Mouse (Mus musculus) cerebellum, adult 2 months (tissue): ENCODE measurements around the gene Dtx4. TPM values are rescaled to one million over a fixed set of nuclear protein-coding genes. Genes with fewer than 3 reads are reported as not detected.
A peak's percentile ranks its signal among the peaks of the same experiment; 100 is the strongest.
"Not testable (repeated sequence)": the region's sequence is repeated elsewhere in the genome, so short reads cannot be mapped to it uniquely, and the experiment has no call there.

Experiments used
- DNase-seq, 2 experiments: peaks; one replicate each; pipeline ENCODE4 v3.0.0; 2021
- H3K27ac ChIP-seq: fragments of 200-500 bp; 2 replicates; pipeline ENCODE4 v1.5.1; 2012; ENCODE audit warnings: low read length, control low read depth, inconsistent platforms; ENCODE audit not compliant: insufficient read depth
- H3K27me3 ChIP-seq: fragments of 200-500 bp; 2 replicates; pipeline ENCODE4 v1.6.1; 2012; ENCODE audit warnings: inconsistent platforms, mild to moderate bottlenecking, low read length, moderate library complexity; ENCODE audit not compliant: control insufficient read depth, insufficient read depth
- H3K4me1 ChIP-seq: fragments of 200-500 bp; 2 replicates; pipeline ENCODE4 v1.6.1; 2011; ENCODE audit warnings: low read length; ENCODE audit not compliant: control insufficient read depth, insufficient read depth
- H3K4me3 ChIP-seq: fragments of 200-500 bp; replicated peaks from 2 replicates; pipeline ENCODE3; 2011; ENCODE audit warnings: mild to moderate bottlenecking, low read depth, low read length, control low read depth; ENCODE audit not compliant: insufficient read depth
- CTCF ChIP-seq: fragments of 200-500 bp; IDR thresholded peaks from 2 replicates; pipeline ENCODE4 v1.5.1; 2011; ENCODE audit warnings: low read depth, mild to moderate bottlenecking, control low read depth, low read length, moderate library complexity, borderline replicate concordance; ENCODE audit not compliant: insufficient read depth
- POLR2A ChIP-seq: fragments of 200-500 bp; IDR thresholded peaks from 2 replicates; pipeline ENCODE4 v1.6.1; 2011; ENCODE audit warnings: low read length, control low read depth, borderline replicate concordance; ENCODE audit not compliant: insufficient read depth
- WGBS: fragments of 180-500 bp; shearing (Covaris S2); methylation state at CpG from one replicate; pipeline ENCODE4 v1.1.7; 2018; 5-methylcytosine and 5-hydroxymethylcytosine counted together
- polyA plus RNA-seq: library from polyadenylated mRNA; depleted of rRNA; stranded (reverse); fragments of >200 nt; gene quantifications from 2 replicates; pipeline ENCODE4 v1.2.3, GENCODE M21; 2012; rRNA removed

Gene Dtx4
- 11.4 and 11.5 TPM in 2 replicates for polyA plus RNA-seq

DNA sequence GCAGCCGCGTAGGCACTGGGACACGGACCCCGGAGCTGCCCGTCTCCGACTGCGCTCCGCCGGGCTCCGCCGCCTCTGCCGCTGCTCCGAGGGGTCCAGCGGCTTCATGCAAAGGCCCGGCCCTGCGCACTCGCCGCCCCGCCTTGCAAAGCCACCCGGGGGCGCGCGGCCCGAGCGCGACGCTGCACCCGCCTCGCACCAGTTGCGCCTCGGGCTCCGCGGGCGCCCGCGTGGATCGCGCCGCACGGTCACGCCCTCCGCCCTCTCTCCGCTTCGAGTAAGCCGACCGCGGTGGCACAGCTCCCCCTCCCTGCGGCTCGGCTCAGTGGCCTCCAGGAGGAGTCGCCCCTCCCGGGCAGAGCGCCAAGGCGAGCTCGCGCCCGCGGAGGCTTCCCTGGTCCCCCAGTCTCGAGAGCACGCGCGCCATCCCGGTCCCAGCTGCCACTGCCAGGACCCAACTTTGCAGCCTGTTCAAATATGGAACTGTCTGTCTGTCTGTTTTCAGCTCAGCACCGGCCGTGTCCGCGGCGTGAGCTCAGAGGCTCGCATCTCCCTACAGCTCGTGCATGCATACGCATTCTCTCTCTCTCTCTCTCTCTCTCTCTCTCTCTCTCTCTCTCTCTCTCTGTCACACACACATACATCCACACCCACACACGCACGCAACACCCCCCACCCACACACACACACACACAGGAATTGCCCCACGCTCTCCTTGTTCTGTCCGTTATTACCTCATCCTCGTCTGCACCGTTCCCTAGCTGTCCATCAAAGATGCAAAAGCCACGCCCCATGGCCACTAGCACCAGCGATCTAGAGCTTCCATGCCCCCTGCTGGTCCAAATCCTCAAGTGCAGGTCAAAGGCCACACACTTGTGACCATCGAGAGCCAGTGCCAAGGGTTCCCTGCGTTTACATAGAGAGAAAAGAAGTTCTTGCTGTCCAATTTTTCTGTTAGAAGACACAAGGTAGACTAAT is at the start of gene Dtx4:
Dtx4 (minus strand) TSS at position 85 of the 978 bp plus-strand sequence.
- peak within 1 kb of the TSS; percentile 69 for H3K4me3 ChIP-seq
- DNase-seq = peak; percentile 92 to 95
- H3K27me3 ChIP-seq = no peaks in the 10 kb centered on the region

DNA sequence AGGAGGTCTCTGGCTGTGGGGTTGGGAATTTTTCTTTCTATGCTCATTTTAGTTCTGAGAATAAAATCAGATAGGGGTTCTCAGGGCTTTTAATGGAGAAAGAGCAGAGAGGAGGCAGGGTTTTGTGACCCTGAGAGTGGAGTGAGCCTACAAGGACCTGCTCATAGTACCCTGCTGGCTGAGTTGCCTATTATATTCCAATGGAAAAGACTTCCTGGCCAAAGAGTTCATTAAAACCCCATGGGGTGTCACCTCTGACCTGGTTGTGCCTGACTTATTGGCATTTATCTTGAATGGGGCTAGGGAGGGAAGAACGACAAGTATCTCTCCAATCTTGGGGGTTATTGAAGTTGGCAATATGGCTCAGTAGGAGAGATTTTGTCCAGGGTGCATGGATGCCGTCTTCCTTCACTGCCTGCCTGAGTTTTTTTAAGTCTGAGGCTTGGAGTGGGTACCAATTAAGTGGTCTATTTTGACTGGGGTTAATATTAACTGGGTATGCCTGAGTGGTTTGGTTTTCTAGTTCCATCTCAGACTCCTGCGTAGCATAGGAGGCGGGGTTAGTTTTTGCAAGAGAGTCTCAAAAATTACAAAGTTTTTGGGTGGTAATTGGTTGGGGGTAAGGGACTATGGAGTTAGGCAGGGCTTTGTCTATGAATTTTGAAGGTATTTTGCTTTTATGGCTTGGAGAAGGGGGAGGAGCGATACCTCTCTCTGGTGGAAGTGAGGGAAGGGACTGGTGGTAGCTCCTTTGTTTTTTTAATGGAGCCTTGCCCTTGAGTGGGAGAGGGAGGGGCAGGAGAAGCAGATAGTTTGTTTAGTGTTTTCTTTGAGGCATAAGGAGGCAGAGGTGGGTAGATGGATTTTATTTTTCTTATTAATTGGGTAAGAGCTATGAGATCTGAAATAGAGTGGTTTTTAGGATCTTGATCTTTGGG is 49.0 kb upstream of the Dtx4 start:
- H3K27ac ChIP-seq = no peak overlapping the region
- H3K27me3 ChIP-seq = no peaks in the 10 kb centered on the region
- no peaks in the 10 kb centered on the region for H3K4me1 ChIP-seq
- H3K4me3 ChIP-seq = no peak overlapping the region
- TF ChIP-seq POLR2A (no peak), CTCF (no peak)
- WGBS = 48% methylated on average over 5 of the region's 5 CpGs
- no peak for DNase-seq

More for the DNA sequence above, at the start of gene Dtx4:
- H3K27ac ChIP-seq = peak within 1 kb of the TSS; percentile 30
- under 1% methylated on average over 80 of the region's 80 CpGs for WGBS
- no peaks in the 10 kb centered on the region for H3K4me1 ChIP-seq
- TF ChIP-seq CTCF (peak; percentile 93), POLR2A (peak; percentile 50; the same call in 1 of the 2 replicates)

DNA sequence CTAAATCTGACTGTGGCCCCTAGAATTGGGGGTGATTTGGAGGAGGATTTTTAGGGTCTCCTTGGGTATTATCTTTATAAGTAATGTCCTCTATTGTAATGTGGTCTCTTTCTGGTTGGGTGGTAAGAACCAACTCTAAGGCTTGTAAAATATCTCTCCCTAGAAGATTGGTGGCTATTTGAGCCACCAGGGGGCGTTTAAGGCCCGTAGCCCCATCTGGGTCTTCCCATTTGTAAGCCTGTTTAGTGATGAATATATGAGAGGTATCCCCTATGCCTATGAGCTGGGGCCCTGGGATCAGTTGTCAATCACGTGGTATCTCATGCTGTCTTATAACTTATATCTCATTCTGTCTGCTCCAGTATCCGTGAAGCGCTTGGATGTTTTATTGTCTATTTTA is 47.9 kb upstream of the Dtx4 start:
- Histone ChIP-seq H3K27me3 (no peaks in the 10 kb centered on the region), H3K4me3 (no peak overlapping the region), H3K27ac (no peak overlapping the region), H3K4me1 (no peaks in the 10 kb centered on the region)
- WGBS = 74% methylated on average over 5 of the region's 5 CpGs
- DNase-seq = no peak
- TF ChIP-seq CTCF = no peak
- TF ChIP-seq POLR2A = no peak

DNA sequence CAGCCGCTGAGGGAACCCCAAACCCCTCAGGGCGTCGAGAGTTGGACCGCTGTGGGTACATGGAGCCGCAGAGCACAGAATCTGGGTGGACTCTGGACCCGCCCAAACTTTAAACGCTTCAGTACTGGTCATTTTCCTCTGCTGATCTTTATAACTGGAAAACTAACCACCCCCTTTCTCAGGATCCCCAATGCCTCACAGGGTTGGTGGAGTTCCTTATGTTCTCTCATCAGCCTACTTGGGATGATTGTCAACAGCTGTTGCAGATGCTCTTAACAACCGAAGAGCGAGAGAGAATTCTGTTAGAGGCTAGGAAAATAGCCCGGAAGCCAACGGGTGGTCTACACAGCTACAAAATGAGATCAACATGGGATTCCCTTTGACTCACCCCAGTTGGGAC is 44.2 kb upstream of the Dtx4 start, which contains the start of gene Fam111a:
Fam111a (plus strand) TSS at position 301 of the 400 bp plus-strand sequence.
- not testable (repeated sequence) for H3K27me3 ChIP-seq, DNase-seq, H3K4me1 ChIP-seq, H3K27ac ChIP-seq, H3K4me3 ChIP-seq
- WGBS = 95% methylated on average over 11 of the region's 11 CpGs

DNA sequence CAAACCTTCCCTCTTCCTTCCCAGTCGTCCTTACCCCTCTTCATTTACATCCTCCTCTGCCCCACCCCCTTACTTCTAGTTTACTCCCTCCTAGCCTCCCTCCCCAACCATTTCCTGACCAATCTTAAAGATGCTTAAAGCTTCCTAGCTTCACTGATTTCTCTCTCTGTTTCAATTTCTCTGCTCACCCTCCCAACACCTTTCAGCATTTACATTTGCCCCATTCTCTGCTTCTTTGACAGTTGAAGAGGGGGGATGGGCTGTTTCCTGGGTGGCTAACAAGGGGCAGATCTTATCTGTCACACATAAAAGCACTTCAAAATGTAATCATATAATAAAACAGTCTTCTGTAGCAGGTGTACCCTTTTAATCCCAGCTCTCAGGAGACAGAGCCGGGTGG is 40.4 kb upstream of the Dtx4 start:
- Histone ChIP-seq H3K4me3 (no peak overlapping the region), H3K4me1 (no peaks in the 10 kb centered on the region), H3K27ac (no peak overlapping the region), H3K27me3 (no peaks in the 10 kb centered on the region)
- no peak for TF ChIP-seq CTCF
- TF ChIP-seq POLR2A = no peak
- DNase-seq = no peak
- 44% methylated on average over 2 of the region's 2 CpGs for WGBS

DNA sequence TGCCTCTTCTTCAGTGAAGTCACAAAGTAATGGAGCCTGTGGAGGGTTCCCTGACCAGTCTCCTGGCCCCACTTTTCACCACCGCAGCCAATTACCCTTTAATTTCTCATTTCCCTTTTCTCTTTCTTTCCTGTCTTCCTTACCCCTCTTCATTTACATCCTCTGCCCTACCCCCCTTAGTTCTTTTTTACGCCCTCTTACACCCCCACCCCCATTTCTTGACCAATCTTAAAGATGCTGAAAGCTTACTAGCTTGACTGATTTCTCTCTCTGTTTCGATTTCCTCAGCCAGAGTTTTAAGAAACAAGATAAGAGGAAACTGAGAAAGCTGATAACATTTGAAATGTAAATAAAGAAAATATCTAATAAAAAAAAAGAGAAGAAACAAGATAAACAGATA is 39.5 kb upstream of the Dtx4 start:
- no peak overlapping the region for H3K27ac ChIP-seq
- H3K4me3 ChIP-seq = no peak overlapping the region
- no peaks in the 10 kb centered on the region for H3K27me3 ChIP-seq
- DNase-seq = no peak
- 66% methylated on average over 3 of the region's 3 CpGs for WGBS
- TF ChIP-seq POLR2A (no peak), CTCF (no peak)
- H3K4me1 ChIP-seq = no peaks in the 10 kb centered on the region

DNA sequence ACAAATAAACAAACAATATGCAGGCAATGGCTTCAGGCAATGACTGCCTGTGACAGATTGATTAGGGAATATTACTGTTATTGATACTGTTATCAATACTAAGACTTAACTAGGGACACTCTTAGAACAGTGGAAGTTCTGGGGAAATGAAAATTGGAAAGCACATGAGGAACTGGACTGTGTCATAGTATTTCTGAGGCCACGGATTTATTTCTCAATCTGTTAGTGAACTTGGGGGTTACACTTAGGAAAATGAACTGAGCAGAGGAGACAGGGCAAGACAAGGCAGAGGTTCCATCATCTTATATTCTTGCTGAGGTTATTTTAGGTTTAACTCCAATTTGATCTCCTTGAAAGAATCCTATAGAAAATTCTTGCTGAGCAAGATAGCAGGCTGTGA is 38.7 kb upstream of the Dtx4 start:
- DNase-seq = no peak
- H3K27me3 ChIP-seq = no peaks in the 10 kb centered on the region
- H3K4me3 ChIP-seq = no peak overlapping the region
- TF ChIP-seq CTCF (no peak), POLR2A (no peak)
- H3K4me1 ChIP-seq = no peaks in the 10 kb centered on the region
- 77% methylated on average over 1 of the region's 1 CpGs for WGBS
- no peak overlapping the region for H3K27ac ChIP-seq

DNA sequence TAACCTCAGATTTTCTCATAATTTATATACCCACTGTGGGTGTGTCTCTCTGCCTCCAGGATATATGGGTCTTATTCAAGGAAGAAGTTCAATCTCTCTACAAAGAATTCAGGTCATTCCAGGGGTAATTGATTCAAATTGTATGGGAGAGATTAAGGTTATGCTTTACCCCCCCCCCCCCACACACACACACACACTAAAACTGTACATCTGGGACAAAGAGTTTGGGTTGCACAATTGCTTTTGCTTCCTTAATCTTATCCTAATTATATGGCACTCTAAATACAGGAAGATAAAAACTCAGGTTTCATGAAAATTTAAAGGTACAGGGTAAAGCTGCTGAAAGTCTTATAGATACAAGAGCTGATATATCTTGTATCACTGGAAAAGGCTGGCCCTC is 35.9 kb upstream of the Dtx4 start:
- Histone ChIP-seq H3K27ac (no peak overlapping the region), H3K4me1 (no peaks in the 10 kb centered on the region), H3K4me3 (no peak overlapping the region), H3K27me3 (no peaks in the 10 kb centered on the region)
- no peak for TF ChIP-seq CTCF
- no peak for TF ChIP-seq POLR2A
- no peak for DNase-seq
